8 mouse cellular contexts compared by ENCODE assay signal in genomic region chr13:46019431-46020166, GRCm38 (mm10). TPM values are rescaled to one million over a fixed set of nuclear protein-coding genes. Genes with fewer than 3 reads are reported as not detected.
DNase-seq lines count a peak whose midpoint lies in the region; ATAC-seq lines count a peak whose summit lies in the region.

No protein-coding gene starts in this region.

- peak; percentile 48 for ATAC-seq in CD4-positive, CD25-positive, alpha-beta regulatory T cell, adult 4 months
- no peak for ATAC-seq in megakaryocyte progenitor cell, adult 5-6 weeks (replicated peaks; ENCODE audit: poor library complexity)

- peak; percentile 40 for DNase-seq in adrenal gland, postnatal 10 days
- DNase-seq in adrenal gland, postnatal 4 days (ENCODE audit: low spot score in 2 of 2) = no peak
- peak; percentile 63 for DNase-seq in embryo, embryonic 10.5 days (ENCODE audit: low spot score)
- peak; percentile 88 to 92 for DNase-seq in kidney, postnatal 36 days
- DNase-seq in T-cell, adult 2 months (ENCODE audit: low spot score) = no peak
- DNase-seq in gastrocnemius, postnatal 36 days = no peak

- intact Hi-C loops in gastrocnemius, postnatal 36 days (cut with DNase I) = no loop called here

RNA-seq across cellular contexts. Expression of gene Atxn1, which starts 54.8 kb away (rescaled TPM):
- 10 to 100 TPM; 25.2 to 41.2 TPM for total RNA-seq in adrenal gland, postnatal 10 days (2021)
- total RNA-seq in adrenal gland, postnatal 4 days (2021) = 10 to 100 TPM; 47.6 to 49.1 TPM
- polyA plus RNA-seq in CD4-positive, CD25-positive, alpha-beta regulatory T cell, adult 4 months (2017; shearing (Covaris generic)) = 10 to 100 TPM; 26.0 to 31.6 TPM
- total RNA-seq in megakaryocyte progenitor cell, adult 5-6 weeks (2015) = 16.8 and 22.6 TPM in 2 replicates
- total RNA-seq in megakaryocyte progenitor cell, adult 5-6 weeks (2017) = 7.2 and 13.7 TPM in 2 replicates
- 10 to 100 TPM; 33.7 to 39.7 TPM for total RNA-seq in gastrocnemius, postnatal 36 days (2021)

Comparison
In these comparisons a context has a peak if more than half of its experiments do, and no peak if none do; other contexts are left out.
1. DNase-seq: peak in adrenal gland, postnatal 10 days (single experiment), embryo, embryonic 10.5 days (single experiment) and kidney, postnatal 36 days (2 of 2); none in adrenal gland, postnatal 4 days (0 of 2), T-cell, adult 2 months (single experiment) and gastrocnemius, postnatal 36 days (0 of 2).